Mouse (Mus musculus) forebrain, embryonic 16.5 days (tissue): Measurements from ENCODE around the gene Tmtc2. TPM values are rescaled to one million over a fixed set of nuclear protein-coding genes. Genes with fewer than 3 reads are reported as not detected.

Source experiments
- ATAC-seq: fragments of 200-750 bp; cut with Nextera tagmentation; 2 replicates; pipeline ENCODE4 v1.8.0; 2017; ENCODE audit warnings: mild to moderate bottlenecking, moderate library complexity
- H3K27ac ChIP-seq: fragments of 300-500 bp; sonication (generic); 2 replicates; pipeline ENCODE4 v1.5.1; 2014; ENCODE audit warnings: low read length, control low read depth
- H3K27me3 ChIP-seq: fragments of 300-500 bp; sonication (generic); replicated peaks from 2 replicates; pipeline ENCODE4 v1.6.1; 2014; ENCODE audit warnings: low read length; ENCODE audit not compliant: control insufficient read depth, insufficient read depth
- H3K36me3 ChIP-seq: fragments of 300-500 bp; sonication (generic); 2 replicates; pipeline ENCODE4 v1.6.1; 2014; ENCODE audit not compliant: control insufficient read depth, insufficient read depth
- H3K4me1 ChIP-seq: fragments of 300-500 bp; sonication (generic); replicated peaks from 2 replicates; pipeline ENCODE4 v1.6.1; 2014; ENCODE audit warnings: low read length; ENCODE audit not compliant: control insufficient read depth, insufficient read depth
- H3K4me2 ChIP-seq: fragments of 300-500 bp; sonication (generic); 2 replicates; pipeline ENCODE4 v1.6.1; 2014; ENCODE audit warnings: mild to moderate bottlenecking, low read length, control low read depth
- H3K4me3 ChIP-seq: fragments of 300-500 bp; sonication (generic); replicated peaks from 2 replicates; pipeline ENCODE4 v1.5.1; 2014; ENCODE audit warnings: mild to moderate bottlenecking, low read length, control low read depth
- H3K9ac ChIP-seq: fragments of 300-500 bp; sonication (generic); replicated peaks from 2 replicates; pipeline ENCODE4 v1.6.1; 2014; ENCODE audit warnings: low read depth, low read length, control low read depth
- H3K9me3 ChIP-seq: fragments of 300-500 bp; sonication (generic); 2 replicates; pipeline ENCODE4 v1.6.1; 2016; ENCODE audit warnings: low read length; ENCODE audit not compliant: control insufficient read depth
- WGBS: fragments of 180-500 bp; shearing (Covaris S2); extraction: QIAGEN DNeasy Blood & Tissue Kit; methylation state at CpG from one replicate; pipeline ENCODE4 v1.1.7; 2014; 5-methylcytosine and 5-hydroxymethylcytosine counted together
- polyA plus RNA-seq: library from polyadenylated mRNA; unstranded; fragments of >200 nt; fragmentation: Nextera tagmentation; extraction: Ambion mirVana; gene quantifications from 2 replicates; pipeline ENCODE4 v1.2.1, GENCODE M21; 2015

Gene Tmtc2
- polyA plus RNA-seq, 1 experiment from 2014 or later, result 7.2 TPM

- H3K4me1 ChIP-seq, result peaks cover 4% of the 10 kb centered on the region
Observed at GRCm38 (mm10) chr10:105201491-105201890, 372.8 kb downstream of the Tmtc2 start.

GRCm38 (mm10) chr10:105200678-105201077 is 373.6 kb downstream of the Tmtc2 start:
- Histone ChIP-seq H3K27me3 (no peaks in the 10 kb centered on the region), H3K4me3 (no peak overlapping the region), H3K4me1 (peaks cover 4% of the 10 kb centered on the region), H3K9me3 (no peaks in the 10 kb centered on the region), H3K27ac (no peak overlapping the region), H3K4me2 (no peak overlapping the region), H3K36me3 (no peaks in the 10 kb centered on the region), H3K9ac (no peak overlapping the region)
- no peak for ATAC-seq
- WGBS, result 83% methylated on average over 2 of the region's 2 CpGs

More at GRCm38 (mm10) chr10:105201491-105201890, 372.8 kb downstream of the Tmtc2 start:
- H3K36me3 ChIP-seq, result no peaks in the 10 kb centered on the region
- H3K9me3 ChIP-seq, result no peaks in the 10 kb centered on the region
- H3K27me3 ChIP-seq, result no peaks in the 10 kb centered on the region
- no peak for ATAC-seq
- no peak overlapping the region for H3K9ac ChIP-seq
- no peak overlapping the region for H3K4me2 ChIP-seq
- WGBS, result 81% methylated on average over 10 of the region's 10 CpGs
- H3K27ac ChIP-seq, result no peak overlapping the region
- no peak overlapping the region for H3K4me3 ChIP-seq

- H3K9me3 ChIP-seq, result no peaks in the 10 kb centered on the region
- H3K4me3 ChIP-seq, result no peak overlapping the region
- peak; percentile 64 for ATAC-seq
- H3K27ac ChIP-seq, result no peak overlapping the region
- no peak overlapping the region for H3K9ac ChIP-seq
- no peaks in the 10 kb centered on the region for H3K27me3 ChIP-seq
- peaks cover 4% of the 10 kb centered on the region for H3K4me1 ChIP-seq
- H3K36me3 ChIP-seq, result no peaks in the 10 kb centered on the region
- H3K4me2 ChIP-seq, result no peak overlapping the region
- WGBS, result 15% methylated on average over 4 of the region's 4 CpGs
Observed at GRCm38 (mm10) chr10:105200092-105200491, 374.2 kb downstream of the Tmtc2 start.

GRCm38 (mm10) chr10:105199515-105199914 is 374.7 kb downstream of the Tmtc2 start:
- no peak overlapping the region for H3K27ac ChIP-seq
- WGBS, result 56% methylated on average over 5 of the region's 5 CpGs
- no peak for ATAC-seq

GRCm38 (mm10) chr10:105195377-105195776 is 378.9 kb downstream of the Tmtc2 start:
- H3K9ac ChIP-seq, result no peak overlapping the region
- 91% methylated on average over 2 of the region's 2 CpGs for WGBS
- ATAC-seq, result no peak

More at GRCm38 (mm10) chr10:105199515-105199914, 374.7 kb downstream of the Tmtc2 start:
- Histone ChIP-seq H3K4me1 (peaks cover 4% of the 10 kb centered on the region), H3K27me3 (no peaks in the 10 kb centered on the region), H3K36me3 (no peaks in the 10 kb centered on the region), H3K4me2 (no peak overlapping the region), H3K9me3 (no peaks in the 10 kb centered on the region), H3K4me3 (no peak overlapping the region), H3K9ac (no peak overlapping the region)

GRCm38 (mm10) chr10:105193756-105194460 is 380.3 kb downstream of the Tmtc2 start:
- Histone ChIP-seq H3K36me3 (no peaks in the 10 kb centered on the region), H3K4me1 (no peaks in the 10 kb centered on the region), H3K9me3 (no peaks in the 10 kb centered on the region), H3K4me2 (no peak overlapping the region), H3K4me3 (no peak overlapping the region), H3K27me3 (no peaks in the 10 kb centered on the region), H3K27ac (no peak overlapping the region), H3K9ac (no peak overlapping the region)
- ATAC-seq, result no peak
- WGBS, result 88% methylated on average over 4 of the region's 4 CpGs

More at GRCm38 (mm10) chr10:105195377-105195776, 378.9 kb downstream of the Tmtc2 start:
- no peaks in the 10 kb centered on the region for H3K9me3 ChIP-seq
- no peak overlapping the region for H3K4me3 ChIP-seq
- no peaks in the 10 kb centered on the region for H3K36me3 ChIP-seq
- peaks cover 4% of the 10 kb centered on the region for H3K4me1 ChIP-seq
- no peak overlapping the region for H3K4me2 ChIP-seq
- no peaks in the 10 kb centered on the region for H3K27me3 ChIP-seq
- no peak overlapping the region for H3K27ac ChIP-seq

- Histone ChIP-seq H3K4me2 (no peak overlapping the region), H3K27ac (no peak overlapping the region), H3K36me3 (no peaks in the 10 kb centered on the region), H3K9ac (no peak overlapping the region), H3K4me3 (no peak overlapping the region), H3K9me3 (no peaks in the 10 kb centered on the region), H3K4me1 (no peaks in the 10 kb centered on the region), H3K27me3 (no peaks in the 10 kb centered on the region)
- 98% methylated on average over 2 of the region's 2 CpGs for WGBS
- ATAC-seq, result no peak
Observed at GRCm38 (mm10) chr10:105192071-105192470, 382.2 kb downstream of the Tmtc2 start.

- WGBS, result 47% methylated on average over 4 of the region's 4 CpGs
- Histone ChIP-seq H3K4me1 (no peaks in the 10 kb centered on the region), H3K9ac (no peak overlapping the region), H3K9me3 (no peaks in the 10 kb centered on the region), H3K4me2 (no peak overlapping the region), H3K4me3 (no peak overlapping the region), H3K36me3 (no peaks in the 10 kb centered on the region), H3K27ac (no peak overlapping the region), H3K27me3 (no peaks in the 10 kb centered on the region)
- no peak for ATAC-seq
Observed at GRCm38 (mm10) chr10:105189746-105190145, 384.5 kb downstream of the Tmtc2 start.

GRCm38 (mm10) chr10:105186636-105187035 is 387.6 kb downstream of the Tmtc2 start:
- no peak overlapping the region for H3K4me3 ChIP-seq
- WGBS, result 95% methylated on average over 5 of the region's 5 CpGs
- no peak overlapping the region for H3K4me2 ChIP-seq

More at GRCm38 (mm10) chr10:105186636-105187035, 387.6 kb downstream of the Tmtc2 start:
- Histone ChIP-seq H3K27ac (no peak overlapping the region), H3K4me1 (no peaks in the 10 kb centered on the region), H3K9me3 (no peaks in the 10 kb centered on the region), H3K27me3 (no peaks in the 10 kb centered on the region), H3K36me3 (no peaks in the 10 kb centered on the region), H3K9ac (no peak overlapping the region)
- no peak for ATAC-seq
